Mouse (Mus musculus) B cell, adult (primary cell): ENCODE data around the gene Nlrp1b. TPM values are rescaled to one million over a fixed set of nuclear protein-coding genes. Genes with fewer than 3 reads are reported as not detected.

ENCODE experiments used
- total RNA-seq: library from RNA; stranded (reverse); gene quantifications from 4 replicates; pipeline ENCODE4 v1.2.4, GENCODE M21; 2023; ENCODE audit not compliant: inconsistent age

Nlrp1b gene
- total RNA-seq, result 3.0 to 4.0 TPM (median 3.6 TPM) in 4 replicates

GRCm38 (mm10) chr11:71230684-71231480 lies at the start of gene Nlrp1b:
Gene Nlrp1b, minus strand, starts transcription at chr11:71230733.

GRCm38 (mm10) chr11:71144661-71145060 lies 85.9 kb downstream of the Nlrp1b start, which contains the start of gene Nlrp1a:
Gene Nlrp1a, minus strand, starts transcription at chr11:71144704.

Other genes with a start within 250 kb of the Nlrp1b start
- gene C1qbp, start 247.7 kb downstream of the Nlrp1b start, total RNA-seq, result 80.8 to 99.7 TPM (median 85.1 TPM) in 4 replicates
- 28.5 to 37.2 TPM (median 30.3 TPM) in 4 replicates for gene Dhx33, start 226.3 kb downstream of the Nlrp1b start, total RNA-seq
- 9.0 to 15.2 TPM (median 11.5 TPM) in 4 replicates for gene Mis12, start 211.1 kb downstream of the Nlrp1b start, total RNA-seq
- gene Derl2, start 210.9 kb downstream of the Nlrp1b start, total RNA-seq, result 25.9 to 33.2 TPM (median 29.9 TPM) in 4 replicates
- not detected in 4 replicates for gene 6330403K07Rik, start 197.2 kb downstream of the Nlrp1b start, total RNA-seq
- gene Nlrp1a, start 86.0 kb downstream of the Nlrp1b start, total RNA-seq, result 1.9 to 2.7 TPM (median 2.1 TPM) in 4 replicates